Mouse (Mus musculus) ES-Bruce4 (cell line): ENCODE data around the gene Extl1.
A peak's percentile ranks its signal among the peaks of the same experiment; 100 is the strongest.

Experiments used
- CTCF ChIP-seq: IDR thresholded peaks from one replicate; pipeline ENCODE4 v1.8.1; 2011; ENCODE audit warnings: low read depth, low read length
- EP300 ChIP-seq: IDR thresholded peaks from 2 replicates; pipeline ENCODE4 v1.6.1; 2011; ENCODE audit warnings: low read depth, low read length; ENCODE audit not compliant: insufficient read depth
- POLR2A ChIP-seq: IDR thresholded peaks from one replicate; pipeline ENCODE4 v1.8.1; 2011; ENCODE audit warnings: low read length; ENCODE audit not compliant: insufficient read depth

- no peak for TF ChIP-seq CTCF
- no peak for TF ChIP-seq POLR2A
- peak; percentile 84 for TF ChIP-seq EP300
Measured at GRCm38 (mm10) chr4:134379510-134379909, 4.1 kb downstream of the Extl1 start.
